Mouse (Mus musculus) midbrain, embryonic 11.5 days (tissue): ENCODE data around the gene Nbeal2. TPM values are rescaled to one million over a fixed set of nuclear protein-coding genes. Genes with fewer than 3 reads are reported as not detected.

Experiments
- ATAC-seq: fragments of 200-750 bp; cut with Nextera tagmentation; 2 replicates; pipeline ENCODE4 v1.8.0; 2017; ENCODE audit warnings: moderate TSS enrichment, moderate library complexity; ENCODE audit not compliant: low FRiP score
- DNase-seq: peaks from one replicate; pipeline ENCODE4 v3.0.0; 2015; ENCODE audit warnings: low spot score; ENCODE audit errors: missing footprints
- H3K27ac ChIP-seq: fragments of 300-500 bp; sonication (generic); 2 replicates; pipeline ENCODE4 v1.5.1; 2014; ENCODE audit warnings: low read depth, low read length
- H3K27me3 ChIP-seq: fragments of 300-500 bp; sonication (generic); 2 replicates; pipeline ENCODE4 v1.6.1; 2014; ENCODE audit warnings: mild to moderate bottlenecking, low read length, moderate library complexity, mixed read lengths; ENCODE audit not compliant: control insufficient read depth, insufficient read depth
- H3K36me3 ChIP-seq: fragments of 300-500 bp; sonication (generic); 2 replicates; pipeline ENCODE4 v1.6.1; 2014; ENCODE audit warnings: mild to moderate bottlenecking, low read length, moderate library complexity, mixed read lengths; ENCODE audit not compliant: control insufficient read depth, insufficient read depth
- H3K4me1 ChIP-seq: fragments of 300-500 bp; sonication (generic); 2 replicates; pipeline ENCODE4 v1.6.1; 2014; ENCODE audit warnings: low read length; ENCODE audit not compliant: control insufficient read depth, insufficient read depth
- H3K4me2 ChIP-seq: fragments of 300-500 bp; sonication (generic); 2 replicates; pipeline ENCODE4 v1.6.1; 2014; ENCODE audit warnings: mild to moderate bottlenecking, moderate library complexity
- H3K4me3 ChIP-seq: fragments of 300-500 bp; sonication (generic); 2 replicates; pipeline ENCODE4 v1.5.1; 2014; ENCODE audit warnings: low read depth, low read length
- H3K9ac ChIP-seq: fragments of 300-500 bp; sonication (generic); 2 replicates; pipeline ENCODE4 v1.6.1; 2014; ENCODE audit warnings: low read length
- H3K9me3 ChIP-seq: fragments of 300-500 bp; sonication (generic); 2 replicates; pipeline ENCODE4 v1.6.1; 2016; ENCODE audit warnings: low read length; ENCODE audit not compliant: control insufficient read depth
- WGBS: fragments of 180-500 bp; shearing (Covaris S2); extraction: QIAGEN DNeasy Blood & Tissue Kit; methylation state at CpG from one replicate; pipeline ENCODE4 v1.1.7; 2014; 5-methylcytosine and 5-hydroxymethylcytosine counted together
- polyA plus RNA-seq: library from polyadenylated mRNA; unstranded; fragments of >200 nt; fragmentation: Nextera tagmentation; extraction: Ambion mirVana; gene quantifications from 2 replicates; pipeline ENCODE4 v1.2.1, GENCODE M21; 2014

Nbeal2 gene
- polyA plus RNA-seq, 1 experiment from 2014 or later: 1.1 TPM

GRCm38 (mm10) chr9:110667219-110667836 lies 13.4 kb upstream of the Nbeal2 start:
- H3K9me3 ChIP-seq: no peaks in the 10 kb centered on the region
- no peak overlapping the region for H3K4me3 ChIP-seq
- H3K27ac ChIP-seq: no peak overlapping the region
- peaks cover 10% of the 10 kb centered on the region for H3K4me1 ChIP-seq
- ATAC-seq (no peak), DNase-seq (peak; percentile 65)
- H3K4me2 ChIP-seq: no peak overlapping the region
- no peaks in the 10 kb centered on the region for H3K27me3 ChIP-seq
- WGBS: 84% methylated on average over 4 of the region's 4 CpGs
- no peaks in the 10 kb centered on the region for H3K36me3 ChIP-seq
- H3K9ac ChIP-seq: no peak overlapping the region

- DNase-seq: peak; percentile 78
- H3K36me3 ChIP-seq: no peaks in the 10 kb centered on the region
- H3K9me3 ChIP-seq: no peaks in the 10 kb centered on the region
- H3K4me1 ChIP-seq: peaks cover 10% of the 10 kb centered on the region
- no peaks in the 10 kb centered on the region for H3K27me3 ChIP-seq
- no peak overlapping the region for H3K4me2 ChIP-seq
- no peak overlapping the region for H3K9ac ChIP-seq
- WGBS: 37% methylated on average over 8 of the region's 8 CpGs
- H3K4me3 ChIP-seq: no peak overlapping the region
- ATAC-seq: no peak
- H3K27ac ChIP-seq: no peak overlapping the region
Observed at GRCm38 (mm10) chr9:110666374-110666773, 12.4 kb upstream of the Nbeal2 start.

GRCm38 (mm10) chr9:110665912-110666311 lies 12.0 kb upstream of the Nbeal2 start:
- no peak for ATAC-seq
- peak; percentile 78 for DNase-seq

GRCm38 (mm10) chr9:110662844-110663243 lies 8.9 kb upstream of the Nbeal2 start:
- Histone ChIP-seq H3K4me2 (no peak overlapping the region), H3K4me1 (peaks cover 12% of the 10 kb centered on the region), H3K36me3 (no peaks in the 10 kb centered on the region), H3K4me3 (no peak overlapping the region), H3K9ac (no peak overlapping the region), H3K27me3 (no peaks in the 10 kb centered on the region), H3K9me3 (no peaks in the 10 kb centered on the region), H3K27ac (no peak overlapping the region)
- DNase-seq (peak; percentile 14), ATAC-seq (no peak)
- WGBS: 84% methylated on average over 1 of the region's 1 CpGs

More at GRCm38 (mm10) chr9:110665912-110666311, 12.0 kb upstream of the Nbeal2 start:
- Histone ChIP-seq H3K9me3 (no peaks in the 10 kb centered on the region), H3K27me3 (no peaks in the 10 kb centered on the region), H3K27ac (no peak overlapping the region), H3K36me3 (no peaks in the 10 kb centered on the region), H3K4me1 (peaks cover 10% of the 10 kb centered on the region), H3K4me3 (no peak overlapping the region), H3K9ac (no peak overlapping the region), H3K4me2 (no peak overlapping the region)
- WGBS: 30% methylated on average over 4 of the region's 4 CpGs

GRCm38 (mm10) chr9:110660856-110661612 lies 7.1 kb upstream of the Nbeal2 start:
- Histone ChIP-seq H3K36me3 (no peaks in the 10 kb centered on the region), H3K27me3 (no peaks in the 10 kb centered on the region), H3K27ac (no peak overlapping the region), H3K4me3 (no peak overlapping the region), H3K4me2 (no peak overlapping the region), H3K4me1 (peaks cover 14% of the 10 kb centered on the region), H3K9me3 (no peaks in the 10 kb centered on the region), H3K9ac (no peak overlapping the region)
- WGBS: 89% methylated on average over 7 of the region's 7 CpGs
- DNase-seq: peak; percentile 44
- ATAC-seq: no peak

GRCm38 (mm10) chr9:110660208-110660607 lies 6.2 kb upstream of the Nbeal2 start:
- WGBS: 84% methylated on average over 2 of the region's 2 CpGs
- Histone ChIP-seq H3K9ac (no peak overlapping the region), H3K4me3 (no peak overlapping the region), H3K4me1 (peaks cover 14% of the 10 kb centered on the region), H3K27ac (no peak overlapping the region), H3K36me3 (no peaks in the 10 kb centered on the region), H3K4me2 (no peak overlapping the region), H3K9me3 (no peaks in the 10 kb centered on the region), H3K27me3 (no peaks in the 10 kb centered on the region)
- no peak for ATAC-seq
- DNase-seq: peak; percentile 19

- Histone ChIP-seq H3K4me1 (peaks cover 17% of the 10 kb centered on the region), H3K27ac (no peak overlapping the region), H3K4me2 (no peak overlapping the region), H3K9me3 (no peaks in the 10 kb centered on the region), H3K4me3 (no peak overlapping the region), H3K27me3 (no peaks in the 10 kb centered on the region), H3K36me3 (no peaks in the 10 kb centered on the region), H3K9ac (no peak overlapping the region)
- peak; percentile 14 for DNase-seq
- 92% methylated on average over 12 of the region's 12 CpGs for WGBS
- ATAC-seq: no peak
Observed at GRCm38 (mm10) chr9:110659521-110659920, 5.6 kb upstream of the Nbeal2 start.

GRCm38 (mm10) chr9:110657474-110658078 lies 3.6 kb upstream of the Nbeal2 start:
- peaks cover 26% of the 10 kb centered on the region for H3K4me1 ChIP-seq
- ATAC-seq (no peak), DNase-seq (peak; percentile 81)
- peak overlapping the region; percentile 88 for H3K9ac ChIP-seq
- no peaks in the 10 kb centered on the region for H3K36me3 ChIP-seq
- H3K9me3 ChIP-seq: no peaks in the 10 kb centered on the region
- peaks cover 4% of the 10 kb centered on the region for H3K27me3 ChIP-seq
- H3K4me2 ChIP-seq: peak overlapping the region; percentile 76
- 81% methylated on average over 13 of the region's 13 CpGs for WGBS
- peak overlapping the region; percentile 75 for H3K4me3 ChIP-seq
- no peak overlapping the region for H3K27ac ChIP-seq
